Mouse (Mus musculus): ENCODE data around the gene Myocos. TPM values are rescaled to one million over a fixed set of nuclear protein-coding genes. Genes with fewer than 3 reads are reported as not detected.

Myocos gene
- not detected for total RNA-seq (2023)

GRCm38 (mm10) chr1:162658119-162658518 is at the start of gene Myocos:
TSS of gene Myocos (minus strand) at chr1:162658219.

GRCm38 (mm10) chr1:162639051-162639750 is 18.8 kb downstream of the Myocos start, which contains the start of gene Myoc:
TSS of gene Myoc (plus strand) at chr1:162639155.

Other genes with a start within 250 kb of the Myocos start
- under 1 TPM; 0.32 to 0.33 TPM for gene Dnm3, start 180.2 kb downstream of the Myocos start, total RNA-seq (2023)
- gene Mettl13, start 109.7 kb downstream of the Myocos start, total RNA-seq (2023), result 10 to 100 TPM; 12.5 to 14.2 TPM
- gene Vamp4, start 87.7 kb downstream of the Myocos start, total RNA-seq (2023), result 10 to 100 TPM; 60.2 to 66.1 TPM
- not detected for gene Myoc, start 19.1 kb downstream of the Myocos start, total RNA-seq (2023)
- gene Prrc2c, start 82.3 kb upstream of the Myocos start, total RNA-seq (2023), result 100 to 1,000 TPM; 376 to 426 TPM
- not detected for gene Fmo4, start 155.8 kb upstream of the Myocos start, total RNA-seq (2023)
- not detected for gene Fmo1, start 208.4 kb upstream of the Myocos start, total RNA-seq (2023)
- gene Fmo2, start 240.5 kb upstream of the Myocos start, total RNA-seq (2023), result not detected